Mouse (Mus musculus) sigmoid colon, adult 10 weeks (tissue): Measurements from ENCODE around the gene Efcab9. TPM values are rescaled to one million over a fixed set of nuclear protein-coding genes. Genes with fewer than 3 reads are reported as not detected.

Source experiments
- polyA plus RNA-seq: library from polyadenylated mRNA; stranded (reverse); fragments of 350-450 nt; fragmentation: Illumina TruSeq; extraction: RNeasy Lipid Tissue Mini Kit (QIAGEN cat#74804); gene quantifications from one replicate; pipeline ENCODE4 v1.2.3, GENCODE M21; 2014; ENCODE audit warnings: low read depth, low replicate concordance

The Efcab9 gene
- polyA plus RNA-seq, result not detected

GRCm38 (mm10) chr11:32531871-32532764, at the start of gene Efcab9:
Efcab9 (minus strand) TSS chr11:32532081.

GRCm38 (mm10) chr11:32532765-32533481, 1.0 kb upstream of the Efcab9 start, which contains the start of gene Stk10:
Stk10 (plus strand) TSS chr11:32533305.

Other genes starting within 250 kb of the Efcab9 start
- not detected for gene Hba-a1, start 248.6 kb downstream of the Efcab9 start, polyA plus RNA-seq
- not detected for gene Hbq1b, start 245.1 kb downstream of the Efcab9 start, polyA plus RNA-seq
- 57.1 TPM for gene Hba-a2, start 235.6 kb downstream of the Efcab9 start, polyA plus RNA-seq
- gene Hbq1a, start 232.0 kb downstream of the Efcab9 start, polyA plus RNA-seq, result not detected
- 2.2 TPM for gene Sh3pxd2b, start 184.3 kb downstream of the Efcab9 start, polyA plus RNA-seq
- gene Ubtd2, start 76.7 kb downstream of the Efcab9 start, polyA plus RNA-seq, result 3.7 TPM
- gene Stk10, start 1.2 kb upstream of the Efcab9 start, polyA plus RNA-seq, result 2.6 TPM
- gene Fbxw11, start 110.6 kb upstream of the Efcab9 start, polyA plus RNA-seq, result 80.9 TPM